Mouse (Mus musculus): ENCODE results near the gene Lmln.

DNA sequence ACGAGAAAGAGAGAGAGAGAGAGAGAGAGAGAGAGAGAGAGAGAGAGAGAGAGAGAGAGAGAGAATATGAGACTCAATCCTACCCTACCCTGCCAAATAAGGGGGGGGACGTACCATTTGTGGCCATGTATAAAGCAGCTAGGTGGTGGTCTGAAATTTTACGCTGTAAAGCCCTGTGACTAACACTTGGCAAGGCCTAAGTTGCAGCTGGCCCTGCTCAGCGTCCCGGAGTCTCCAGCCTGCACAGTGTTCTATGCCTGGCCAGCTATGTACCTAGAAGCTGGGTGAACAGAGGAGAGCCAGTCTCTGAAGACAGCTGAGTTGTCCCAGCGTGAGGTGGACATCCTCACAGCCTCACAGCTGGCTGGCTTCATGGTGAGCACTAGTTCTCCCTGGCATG lies 64.7 kb downstream of the Lmln start:
- TF ChIP-seq POLR2A (IDR thresholded peaks at IDR 0.05; ENCODE audit: low read depth, low read length) (no peak), CTCF (IDR thresholded peaks at IDR 0.05; ENCODE audit: extremely low read depth, insufficient read length, insufficient replicate concordance, low read depth, low read length) (no peak)

Data from small intestine, adult 2 months (tissue).